8 mouse cellular contexts compared by ENCODE assay signal in the genomic region with DNA sequence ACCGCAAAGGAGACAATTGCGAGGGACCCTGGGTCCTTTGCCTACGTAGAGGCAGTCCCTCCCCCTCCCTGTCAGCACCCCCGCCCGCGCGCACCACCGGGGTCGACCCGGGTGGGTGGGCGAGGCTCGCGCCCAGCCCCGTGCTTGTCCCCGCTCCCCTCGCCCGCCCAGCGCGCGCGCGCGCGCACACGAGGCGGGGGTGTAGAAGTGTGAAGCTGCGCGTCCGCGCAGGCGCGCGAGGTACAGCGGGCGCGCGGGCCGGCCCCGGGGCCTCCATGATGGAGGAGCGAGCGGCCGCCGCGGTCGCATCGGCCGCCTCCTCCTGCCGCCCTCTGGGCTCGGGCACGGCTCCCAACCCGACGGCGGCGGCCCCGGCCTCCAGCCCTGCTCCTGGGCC. TPM values are rescaled to one million over a fixed set of nuclear protein-coding genes. Genes with fewer than 3 reads are reported as not detected.
DNase-seq lines count a peak whose midpoint lies in the region; ATAC-seq lines count a peak whose summit lies in the region.

No protein-coding gene starts in this region.

- no peaks in the 10 kb centered on the region; the same call in 1 of the 2 replicates for H3K27me3 ChIP-seq in intestine, embryonic 14.5 days (replicated peaks; ENCODE audit: control insufficient read depth, insufficient read depth, low read length)
- H3K27me3 ChIP-seq in limb, embryonic 10.5 days (ENCODE audit: low read depth, poor library complexity, severe bottlenecking): peaks cover 27% of the 10 kb centered on the region
- H3K27me3 ChIP-seq in midbrain, embryonic 12.5 days: peaks cover 28% of the 10 kb centered on the region

- H3K9me3 ChIP-seq in intestine, embryonic 14.5 days (ENCODE audit: control insufficient read depth, low read length): no peaks in the 10 kb centered on the region
- no peaks in the 10 kb centered on the region for H3K9me3 ChIP-seq in limb, embryonic 10.5 days (replicated peaks)
- H3K9me3 ChIP-seq in midbrain, embryonic 12.5 days: no peaks in the 10 kb centered on the region

- H3K9ac ChIP-seq in intestine, embryonic 14.5 days (ENCODE audit: low read length): peak overlapping the region; percentile 100
- peak overlapping the region; percentile 99 for H3K9ac ChIP-seq in midbrain, embryonic 12.5 days (replicated peaks)

- DNase-seq in urinary bladder, adult 18-20 months (ENCODE audit: low spot score in 2 of 2): peak; percentile 40 to 69
- no peak for DNase-seq in urinary bladder, postnatal 10 days (ENCODE audit: low spot score)
- DNase-seq in embryo, embryonic 10 days (ENCODE audit: low spot score): peak; percentile 75
- DNase-seq in gastrocnemius, postnatal 14 days: peak; percentile 81
- peak; percentile 84 for DNase-seq in intestine, embryonic 14.5 days (ENCODE audit: low spot score)
- peak; percentile 89 for DNase-seq in limb, embryonic 10.5 days (ENCODE audit: low spot score)
- DNase-seq in spleen, adult 12 weeks (ENCODE audit: low spot score): peak; percentile 63

- peak overlapping the region; percentile 68 for H3K4me2 ChIP-seq in intestine, embryonic 14.5 days (ENCODE audit: low read length)
- H3K4me2 ChIP-seq in midbrain, embryonic 12.5 days (replicated peaks): peak overlapping the region; percentile 85

- H3K36me3 ChIP-seq in intestine, embryonic 14.5 days (ENCODE audit: control insufficient read depth, insufficient read depth, low read length): peaks cover 24% of the 10 kb centered on the region
- peaks cover 26% of the 10 kb centered on the region for H3K36me3 ChIP-seq in limb, embryonic 10.5 days
- H3K36me3 ChIP-seq in midbrain, embryonic 12.5 days: peaks cover 13% of the 10 kb centered on the region; the same call in 1 of the 2 replicates

- H3K4me3 ChIP-seq in intestine, embryonic 14.5 days (ENCODE audit: low read depth, low read length): peak overlapping the region; percentile 92
- H3K4me3 ChIP-seq in limb, embryonic 10.5 days: peak overlapping the region; percentile 96
- H3K4me3 ChIP-seq in midbrain, embryonic 12.5 days: peak overlapping the region; percentile 94

- peaks cover 31% of the 10 kb centered on the region for H3K4me1 ChIP-seq in intestine, embryonic 14.5 days (replicated peaks; ENCODE audit: control insufficient read depth, insufficient read depth, low read length)
- peaks cover 65% of the 10 kb centered on the region for H3K4me1 ChIP-seq in limb, embryonic 10.5 days
- peaks cover 70% of the 10 kb centered on the region for H3K4me1 ChIP-seq in midbrain, embryonic 12.5 days

- intact Hi-C loops in gastrocnemius, postnatal 14 days (cut with DNase I; ENCODE audit: low total_unique reads): no loop called here

- ATAC-seq in intestine, embryonic 14.5 days (replicated peaks; ENCODE audit: low FRiP score, low TSS enrichment, low read depth): peak; percentile 75
- peak; percentile 74 for ATAC-seq in midbrain, embryonic 12.5 days (ENCODE audit: low FRiP score, low read depth)

- peak overlapping the region; percentile 97 for H3K27ac ChIP-seq in intestine, embryonic 14.5 days (ENCODE audit: low read depth)
- peak overlapping the region; percentile 100 for H3K27ac ChIP-seq in limb, embryonic 10.5 days
- H3K27ac ChIP-seq in midbrain, embryonic 12.5 days (replicated peaks): peak overlapping the region; percentile 99

- WGBS in intestine, embryonic 14.5 days: under 1% methylated on average over 48 of the region's 55 CpGs
- under 1% methylated on average over 39 of the region's 55 CpGs for WGBS in limb, embryonic 10.5 days
- under 1% methylated on average over 51 of the region's 55 CpGs for WGBS in midbrain, embryonic 12.5 days

RNA-seq across cellular contexts. Expression of a gene that starts 0.4 kb away (rescaled TPM):
- total RNA-seq in gastrocnemius, postnatal 14 days (2021): 10 to 100 TPM; 22.6 to 29.3 TPM
- polyA plus RNA-seq in intestine, embryonic 14.5 days (2014; fragmentation: Nextera tagmentation; extraction: Ambion mirVana): 107 and 111 TPM in 2 replicates
- 130 and 145 TPM in 2 replicates for polyA plus RNA-seq in limb, embryonic 10.5 days (2016; fragmentation: Nextera tagmentation; extraction: Ambion mirVana)
- 191 and 196 TPM in 2 replicates for polyA plus RNA-seq in midbrain, embryonic 12.5 days (2016; fragmentation: Nextera tagmentation; extraction: Ambion mirVana)

RNA-seq across cellular contexts. Expression of a gene that starts 0.5 kb away (rescaled TPM):
- total RNA-seq in gastrocnemius, postnatal 14 days (2021): 10 to 100 TPM; 24.2 to 25.8 TPM
- 27.5 and 28.3 TPM in 2 replicates for polyA plus RNA-seq in intestine, embryonic 14.5 days (2014; fragmentation: Nextera tagmentation; extraction: Ambion mirVana)
- polyA plus RNA-seq in limb, embryonic 10.5 days (2016; fragmentation: Nextera tagmentation; extraction: Ambion mirVana): 27.2 and 33.1 TPM in 2 replicates
- polyA plus RNA-seq in midbrain, embryonic 12.5 days (2016; fragmentation: Nextera tagmentation; extraction: Ambion mirVana): 36.9 and 41.2 TPM in 2 replicates

RNA-seq across cellular contexts. Expression of a gene that starts 26.6 kb away (rescaled TPM):
- 10 to 100 TPM in 1 of 2 experiments, 1 to 10 TPM in 1; 8.5 to 11.8 TPM for total RNA-seq in gastrocnemius, postnatal 14 days (2021)
- polyA plus RNA-seq in intestine, embryonic 14.5 days (2014; fragmentation: Nextera tagmentation; extraction: Ambion mirVana): 12.0 and 12.8 TPM in 2 replicates
- polyA plus RNA-seq in limb, embryonic 10.5 days (2016; fragmentation: Nextera tagmentation; extraction: Ambion mirVana): 15.0 and 15.6 TPM in 2 replicates
- polyA plus RNA-seq in midbrain, embryonic 12.5 days (2016; fragmentation: Nextera tagmentation; extraction: Ambion mirVana): 10.2 and 12.0 TPM in 2 replicates

RNA-seq across cellular contexts. Expression of a gene that starts 34.9 kb away (rescaled TPM):
- total RNA-seq in gastrocnemius, postnatal 14 days (2021): 10 to 100 TPM; 25.4 to 27.0 TPM
- polyA plus RNA-seq in intestine, embryonic 14.5 days (2014; fragmentation: Nextera tagmentation; extraction: Ambion mirVana): 41.5 and 43.9 TPM in 2 replicates
- 48.3 and 48.7 TPM in 2 replicates for polyA plus RNA-seq in limb, embryonic 10.5 days (2016; fragmentation: Nextera tagmentation; extraction: Ambion mirVana)
- 33.3 and 33.6 TPM in 2 replicates for polyA plus RNA-seq in midbrain, embryonic 12.5 days (2016; fragmentation: Nextera tagmentation; extraction: Ambion mirVana)

RNA-seq across cellular contexts. Expression of a gene that starts 59.0 kb away (rescaled TPM):
- 1 to 10 TPM; 3.9 to 7.1 TPM for total RNA-seq in gastrocnemius, postnatal 14 days (2021)
- polyA plus RNA-seq in intestine, embryonic 14.5 days (2014; fragmentation: Nextera tagmentation; extraction: Ambion mirVana): 5.3 and 5.5 TPM in 2 replicates
- polyA plus RNA-seq in limb, embryonic 10.5 days (2016; fragmentation: Nextera tagmentation; extraction: Ambion mirVana): 7.0 and 8.2 TPM in 2 replicates
- 4.7 and 6.2 TPM in 2 replicates for polyA plus RNA-seq in midbrain, embryonic 12.5 days (2016; fragmentation: Nextera tagmentation; extraction: Ambion mirVana)
